Mouse (Mus musculus): ENCODE data around the gene Kptn. TPM values are rescaled to one million over a fixed set of nuclear protein-coding genes. Genes with fewer than 3 reads are reported as not detected.

Kptn gene
- total RNA-seq (2021), result 10 to 100 TPM; 10.2 to 12.6 TPM
- long read RNA-seq, experiment 1, transcript Kptn-201 (12 exons, 1,630 nt), result major isoform, 11 of 17 reads
- long read RNA-seq, experiment 1, partial matches to known transcripts, result 4 of 17 reads
- long read RNA-seq, experiment 1, other reads (novel, unspliced or antisense), result 2 of 17 reads
- long read RNA-seq, experiment 2, transcript Kptn-201 (12 exons, 1,630 nt), result major isoform, 10 of 18 reads
- long read RNA-seq, experiment 2, partial matches to known transcripts, result 4 of 18 reads
- long read RNA-seq, experiment 2, other reads (novel, unspliced or antisense), result 4 of 18 reads

DNA sequence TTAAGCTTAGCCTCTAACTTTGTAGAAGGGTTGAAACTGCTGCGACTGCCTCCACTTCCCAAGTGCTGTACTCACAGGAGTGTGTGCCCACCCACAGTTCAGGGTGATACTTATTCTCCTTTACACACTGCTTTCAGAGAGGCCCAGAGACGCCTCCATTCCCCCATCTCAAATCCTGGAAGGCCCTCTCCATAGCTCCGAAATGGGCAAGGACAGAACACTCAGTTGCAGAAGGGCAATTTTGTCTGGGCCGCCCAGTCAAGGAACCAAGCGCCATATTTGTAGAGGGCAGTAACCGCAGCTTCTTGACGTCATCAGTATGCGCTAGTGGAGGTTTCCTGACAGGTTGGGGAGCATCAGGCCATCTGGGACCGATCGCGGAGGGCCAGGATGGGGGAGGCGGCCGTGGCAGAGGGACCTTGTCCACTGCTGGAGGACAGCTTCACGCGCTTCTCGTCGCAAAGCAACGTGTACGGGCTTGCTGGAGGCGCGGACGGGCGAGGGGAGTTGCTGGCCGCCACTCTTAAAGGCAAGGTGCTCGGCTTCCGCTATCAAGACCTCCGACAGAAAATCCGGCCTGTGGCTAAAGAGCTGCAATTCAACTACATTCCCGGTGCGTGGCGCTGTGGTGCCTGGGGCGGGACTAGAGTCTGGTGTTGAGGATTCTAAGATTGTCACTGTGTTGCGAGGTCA, at the start of gene Kptn:
Gene Kptn (plus strand): TSS at position 327 of the 693 bp plus-strand sequence.
- peak; percentile 93 for DNase-seq (ENCODE audit: low spot score)

GRCm38 (mm10) chr7:16070846-16071245, 48.8 kb upstream of the Kptn start:
- no peak for DNase-seq (ENCODE audit: low spot score)

- DNase-seq (ENCODE audit: low spot score), result no peak
These were observed 47.8 kb upstream of the Kptn start for GRCm38 (mm10) chr7:16071906-16072305.

DNA sequence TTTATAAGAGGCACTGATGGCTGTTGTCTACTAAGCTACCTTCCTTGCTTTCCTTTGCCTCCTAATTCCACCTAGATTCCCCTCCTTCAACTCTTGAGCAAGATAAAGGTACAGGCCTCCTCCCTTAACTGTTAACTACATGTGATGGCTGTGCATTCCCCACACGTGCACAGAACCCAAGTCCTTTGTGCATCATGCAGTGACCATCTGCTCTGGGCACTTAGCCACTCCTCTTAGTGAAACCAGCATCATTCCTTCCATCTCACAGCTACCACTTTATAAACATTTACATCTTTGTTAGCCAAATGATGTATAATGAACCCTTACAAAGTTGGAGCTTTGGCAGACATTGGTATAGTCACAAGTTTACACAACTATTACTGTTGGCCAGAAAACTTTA, 39.7 kb upstream of the Kptn start:
- no peak for DNase-seq (ENCODE audit: low spot score)

DNA sequence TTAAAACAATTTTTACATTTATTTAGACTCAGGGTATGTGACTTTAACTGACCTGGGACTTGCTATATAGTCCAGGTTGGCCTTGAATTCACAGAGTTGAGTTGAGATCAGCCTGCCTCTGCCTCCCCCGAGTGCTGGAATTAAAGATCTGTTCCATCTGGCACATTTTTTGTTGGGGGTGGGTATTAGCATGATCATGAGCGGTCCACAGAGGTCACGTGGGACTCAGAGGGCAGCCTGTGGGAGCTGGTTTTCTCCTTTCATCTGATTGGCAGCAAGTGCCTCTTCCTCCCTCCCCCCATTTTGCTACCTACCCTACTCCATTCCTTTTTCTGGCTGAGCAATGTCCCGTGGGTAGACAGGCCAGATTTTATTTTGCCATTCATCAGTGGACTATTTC, 39.1 kb upstream of the Kptn start:
- no peak for DNase-seq (ENCODE audit: low spot score)

DNA sequence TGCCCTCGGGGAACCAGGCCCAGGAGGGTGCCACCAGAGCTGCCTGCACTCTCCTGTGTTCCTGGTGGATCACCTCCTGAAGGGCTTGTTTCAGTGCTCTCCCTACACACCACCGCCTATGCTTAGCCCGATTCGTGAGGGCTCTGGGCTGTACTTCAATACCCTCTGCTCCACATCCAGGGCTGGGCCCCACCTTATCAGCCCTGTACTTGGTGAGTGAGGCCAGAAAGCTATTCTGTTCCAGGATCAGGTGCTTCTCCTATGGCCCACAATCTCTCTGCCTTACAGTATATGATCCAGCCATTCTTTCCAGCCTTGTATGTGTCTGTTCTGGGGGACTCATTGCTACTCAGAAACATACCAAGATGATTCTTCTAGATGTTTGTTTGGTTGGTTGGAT, 36.3 kb upstream of the Kptn start:
- DNase-seq (ENCODE audit: low spot score), result no peak

DNA sequence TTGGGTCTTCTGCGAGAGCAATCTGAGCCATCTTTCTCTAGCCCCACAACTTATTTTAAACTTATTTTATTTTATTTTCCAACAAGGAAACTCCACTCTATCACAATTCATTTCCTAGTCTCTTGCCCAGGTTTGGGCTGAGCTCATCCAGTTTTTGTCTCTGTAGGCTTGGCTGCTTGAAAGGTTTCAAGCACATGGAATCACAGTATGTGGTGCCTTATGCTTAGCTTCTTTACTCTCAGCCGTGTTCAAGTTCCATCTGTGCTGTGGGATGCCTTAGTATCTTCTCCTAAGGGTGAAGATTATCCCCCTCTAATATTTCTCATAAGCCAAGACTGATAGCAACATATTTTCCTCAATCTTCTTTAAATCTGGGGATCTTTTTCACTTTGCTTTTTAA, 32.1 kb upstream of the Kptn start:
- DNase-seq (ENCODE audit: low spot score), result no peak

DNA sequence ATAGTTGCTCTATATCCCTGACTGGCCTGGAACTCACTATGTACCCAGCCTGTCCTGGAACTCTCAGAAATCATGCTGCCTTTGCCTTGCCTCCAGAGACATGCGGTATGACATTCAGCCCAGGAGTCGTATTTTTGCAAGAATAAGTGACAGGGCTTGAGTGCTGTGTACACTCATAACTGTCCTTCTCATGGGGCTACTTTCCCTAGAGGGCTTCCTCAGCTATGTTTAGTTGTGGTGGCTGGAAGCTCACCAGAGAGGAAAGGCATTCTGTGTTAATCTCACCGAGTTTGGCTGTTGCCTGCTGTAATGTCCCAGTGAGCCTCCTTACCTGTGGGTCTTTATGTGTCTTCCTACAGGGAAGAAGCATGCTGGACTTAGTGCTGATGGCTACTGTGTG, 25.1 kb upstream of the Kptn start:
- DNase-seq (ENCODE audit: low spot score), result no peak

GRCm38 (mm10) chr7:16098021-16099017, 21.4 kb upstream of the Kptn start, which contains the start of gene Napa:
TSS of gene Napa (plus strand) at chr7:16098458.
- DNase-seq (ENCODE audit: low spot score), result peak; percentile 99

GRCm38 (mm10) chr7:16099901-16100300, 19.8 kb upstream of the Kptn start:
- DNase-seq (ENCODE audit: low spot score), result no peak

GRCm38 (mm10) chr7:16101081-16101480, 18.6 kb upstream of the Kptn start:
- DNase-seq (ENCODE audit: low spot score), result peak; percentile 54

DNA sequence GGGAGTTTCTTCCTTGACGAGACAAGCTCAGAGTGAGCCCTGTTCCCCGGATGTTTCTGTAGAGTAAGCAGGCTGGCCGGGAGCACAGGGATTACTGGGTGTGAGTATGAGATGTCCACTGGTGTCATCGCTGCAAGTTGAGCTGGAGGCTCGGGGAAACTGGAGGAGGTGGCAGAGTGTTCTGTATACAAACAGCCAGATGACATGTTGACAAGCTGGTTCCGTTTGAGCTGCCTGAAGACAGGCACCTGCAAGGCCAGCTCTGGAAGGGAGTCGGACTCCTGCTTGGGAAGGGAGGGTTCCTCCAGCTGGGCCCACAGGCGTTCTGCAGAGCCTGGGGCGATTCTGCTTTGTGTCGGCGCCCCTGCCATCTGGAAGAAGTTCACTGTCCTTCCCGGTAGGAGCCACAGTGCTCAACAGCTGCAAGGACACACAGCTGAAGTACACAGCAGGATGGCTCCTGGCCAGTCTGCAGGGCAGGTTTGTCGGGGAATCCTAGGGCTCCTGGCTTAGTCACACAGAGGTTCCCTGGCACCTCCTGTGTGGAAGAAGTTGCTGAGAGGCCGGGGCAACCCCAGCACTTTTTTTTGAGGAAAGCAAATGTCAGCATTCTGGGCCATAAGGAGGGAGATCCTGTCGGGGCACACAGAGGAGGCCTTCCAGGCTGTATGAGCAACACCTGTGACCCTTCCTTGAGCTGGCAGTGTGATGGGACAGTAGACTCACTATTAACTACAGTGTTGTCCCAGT, 17.8 kb upstream of the Kptn start:
- DNase-seq (ENCODE audit: low spot score), result peak; percentile 66

DNA sequence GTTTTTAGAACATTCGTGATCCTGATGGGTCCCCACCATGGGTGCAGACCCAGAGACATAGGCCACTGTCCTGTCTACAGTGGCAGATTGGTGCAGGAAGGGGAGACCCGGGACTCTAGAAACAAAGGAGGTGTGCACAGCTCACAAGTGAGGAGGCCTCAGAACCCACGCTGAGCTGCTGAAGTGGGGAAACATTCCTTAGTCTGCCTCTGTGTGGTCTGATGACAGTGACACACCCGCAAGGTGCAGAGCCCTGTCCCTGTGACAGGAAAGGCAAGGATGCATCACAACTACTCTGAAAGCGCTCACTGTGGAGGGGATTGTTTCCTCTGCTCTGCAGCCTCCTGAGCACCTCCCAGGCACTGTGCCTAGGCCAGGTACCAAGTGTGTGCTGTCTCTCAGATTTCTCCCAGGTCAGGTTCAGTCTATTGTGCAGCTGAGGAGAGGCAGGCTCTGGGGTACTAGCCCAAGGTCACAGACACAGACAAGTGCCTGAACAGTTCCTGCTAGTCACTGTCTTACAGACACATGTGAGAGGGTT, 16.9 kb upstream of the Kptn start:
- no peak for DNase-seq (ENCODE audit: low spot score)

DNA sequence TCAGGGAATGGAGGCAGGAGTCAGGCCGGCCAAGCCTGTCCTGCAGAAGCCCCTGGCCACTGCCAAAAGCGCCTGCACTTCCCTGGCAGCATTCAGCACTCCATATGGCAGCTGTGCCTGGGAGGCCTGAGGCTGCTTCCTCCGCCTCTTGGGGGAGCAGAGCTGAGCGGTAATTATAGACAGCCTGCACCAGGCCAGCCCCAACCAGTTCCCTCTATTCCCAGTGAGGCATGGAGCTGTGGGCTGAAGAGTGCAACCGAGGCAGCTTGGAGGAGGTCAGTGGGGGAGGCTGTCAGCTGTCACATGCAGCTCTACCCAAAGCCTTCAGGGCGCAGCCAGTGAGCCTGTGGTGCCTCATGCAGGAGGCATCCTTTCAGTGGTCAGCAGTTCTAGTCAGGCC, 15.9 kb upstream of the Kptn start:
- DNase-seq (ENCODE audit: low spot score), result peak; percentile 39

- no peak for DNase-seq (ENCODE audit: low spot score)
These were observed 14.9 kb upstream of the Kptn start for GRCm38 (mm10) chr7:16104611-16105388.

DNA sequence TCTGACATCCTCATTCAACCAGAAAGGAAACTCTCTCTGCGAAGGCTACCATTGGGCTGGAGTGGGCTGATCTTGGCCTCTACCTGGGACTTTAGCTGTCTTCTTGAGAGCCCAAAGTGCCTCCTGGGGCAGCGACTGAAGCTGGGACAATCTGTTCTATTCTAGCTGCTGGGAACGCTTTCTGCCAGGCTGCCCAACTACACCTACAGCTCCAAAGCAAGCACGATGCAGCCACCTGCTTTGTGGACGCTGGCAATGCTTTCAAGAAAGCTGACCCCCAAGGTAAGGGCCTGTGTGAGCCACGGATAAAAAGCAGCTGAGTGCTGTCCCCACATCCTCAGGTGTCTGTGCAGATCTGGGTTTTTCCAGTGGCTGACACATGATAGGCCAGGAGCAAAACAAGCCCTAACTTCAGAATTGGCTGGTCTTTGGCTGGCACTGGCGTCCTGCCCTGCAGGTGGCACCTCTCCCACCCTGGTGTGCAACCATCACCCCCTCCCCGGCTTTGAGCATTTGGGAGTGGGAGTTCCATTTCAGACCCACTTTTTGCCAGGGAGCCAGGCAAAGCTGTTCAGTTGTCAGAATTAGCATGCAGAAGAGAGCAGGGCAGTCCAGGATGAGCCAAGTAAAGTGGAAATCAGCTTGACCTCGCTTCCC, 10.7 kb upstream of the Kptn start:
- DNase-seq (ENCODE audit: low spot score), result no peak

GRCm38 (mm10) chr7:16110158-16110557, 9.5 kb upstream of the Kptn start:
- DNase-seq (ENCODE audit: low spot score), result no peak

- no peak for DNase-seq (ENCODE audit: low spot score)
These were observed 8.2 kb upstream of the Kptn start for GRCm38 (mm10) chr7:16111284-16112090.

DNA sequence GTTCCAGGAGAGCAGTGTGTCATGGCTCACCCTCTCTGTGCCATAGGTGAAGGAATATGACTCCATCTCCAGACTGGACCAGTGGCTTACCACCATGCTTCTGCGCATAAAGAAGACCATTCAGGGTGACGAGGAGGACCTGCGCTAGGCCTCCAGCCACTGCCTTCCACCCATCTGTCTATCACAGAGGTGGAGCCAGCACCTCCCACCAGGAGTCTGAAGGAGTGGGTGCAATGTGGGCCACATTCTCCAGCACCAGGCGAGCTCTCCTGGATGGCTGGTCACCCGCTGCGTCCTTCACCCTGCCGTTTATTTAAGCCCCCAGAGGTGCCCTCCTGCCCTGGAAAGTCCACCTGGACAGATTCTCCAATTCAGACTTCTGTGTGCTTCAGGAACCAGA, 3.3 kb upstream of the Kptn start:
- DNase-seq (ENCODE audit: low spot score), result no peak
